Mouse (Mus musculus) brain, embryonic 14.5 days (tissue): ENCODE data around the gene Nf1.

ENCODE experiments used
- CTCF ChIP-seq: fragments of 200-500 bp; IDR thresholded peaks from 2 replicates; pipeline ENCODE4 v1.5.1; 2012; ENCODE audit warnings: inconsistent platforms, mild to moderate bottlenecking, moderate library complexity, borderline replicate concordance; ENCODE audit not compliant: insufficient read depth, insufficient read length; ENCODE audit errors: extremely low read depth
- POLR2A ChIP-seq: fragments of 200-500 bp; IDR thresholded peaks from 2 replicates; pipeline ENCODE4 v1.6.1; 2012; ENCODE audit warnings: mild to moderate bottlenecking, inconsistent platforms, borderline replicate concordance; ENCODE audit not compliant: poor library complexity, insufficient read depth, insufficient read length, severe bottlenecking; ENCODE audit errors: extremely low read depth

GRCm38 (mm10) chr11:79435252-79435651, 95.8 kb downstream of the Nf1 start:
- TF ChIP-seq CTCF: no peak
- TF ChIP-seq POLR2A: no peak
